Mouse (Mus musculus): ENCODE data around the gene Gm20388.
"Not testable (repeated sequence)": the region's sequence is repeated elsewhere in the genome, so short reads cannot be mapped to it uniquely, and the experiment has no call there.

Gene Gm20388

GRCm38 (mm10) chr8:123193771-123194170 is 3283.1 kb downstream of the Gm20388 start:
- DNase-seq: no peak

GRCm38 (mm10) chr8:123197016-123197415 is 3286.4 kb downstream of the Gm20388 start:
- not testable (repeated sequence) for DNase-seq

DNA sequence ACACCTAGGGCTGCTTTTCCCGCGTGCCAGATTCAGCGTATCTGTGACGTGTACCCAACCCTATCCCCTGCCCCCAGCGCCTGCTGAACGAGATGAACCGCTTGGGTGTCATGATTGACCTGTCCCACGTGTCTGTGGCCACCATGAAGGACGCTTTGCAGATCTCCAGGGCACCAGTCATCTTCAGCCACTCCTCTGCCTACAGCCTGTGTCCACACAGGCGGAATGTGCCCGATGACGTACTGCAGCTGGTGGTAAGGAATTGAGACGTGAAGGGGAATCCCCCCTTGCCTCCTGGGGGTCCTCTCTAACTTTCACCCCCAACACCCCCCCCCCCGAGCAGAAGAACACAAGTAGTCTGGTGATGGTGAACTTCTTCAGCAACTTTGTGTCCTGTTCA is 3289.2 kb downstream of the Gm20388 start:
- DNase-seq: no peak

DNA sequence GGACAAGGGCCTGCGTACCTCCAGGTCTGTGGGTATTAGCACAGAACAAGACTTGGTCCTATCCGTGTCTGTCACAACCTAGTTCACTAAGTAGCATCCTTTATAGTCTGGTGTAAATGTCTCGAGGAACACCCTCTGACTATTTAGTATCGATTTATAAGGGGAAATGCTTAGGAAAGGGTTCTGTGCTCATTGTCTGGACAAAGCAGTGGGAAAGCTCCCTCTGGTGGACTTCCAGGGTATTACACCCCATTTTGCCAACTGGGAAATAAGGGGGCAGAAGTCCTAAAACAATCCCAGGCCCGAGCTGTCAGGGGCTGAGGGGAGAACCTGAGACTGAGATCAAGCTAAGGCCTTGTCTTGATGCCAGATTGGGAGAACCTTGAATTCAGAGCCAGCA is 3291.6 kb downstream of the Gm20388 start:
- peak; percentile 75 for DNase-seq

- no peak for DNase-seq
Measured at GRCm38 (mm10) chr8:123203571-123203970, 3292.9 kb downstream of the Gm20388 start.

- no peak for DNase-seq
Measured at GRCm38 (mm10) chr8:123211876-123212275, 3301.2 kb downstream of the Gm20388 start.

- DNase-seq: peak; percentile 89
Measured at GRCm38 (mm10) chr8:123212321-123213117, 3301.9 kb downstream of the Gm20388 start, which contains the start of the genes Chmp1a and Spata33. Gene Chmp1a, minus strand, starts transcription at chr8:123212763. Gene Spata33, plus strand, starts transcription at chr8:123212832.

GRCm38 (mm10) chr8:123213118-123213772 is 3302.6 kb downstream of the Gm20388 start:
- DNase-seq: peak; percentile 32

DNA sequence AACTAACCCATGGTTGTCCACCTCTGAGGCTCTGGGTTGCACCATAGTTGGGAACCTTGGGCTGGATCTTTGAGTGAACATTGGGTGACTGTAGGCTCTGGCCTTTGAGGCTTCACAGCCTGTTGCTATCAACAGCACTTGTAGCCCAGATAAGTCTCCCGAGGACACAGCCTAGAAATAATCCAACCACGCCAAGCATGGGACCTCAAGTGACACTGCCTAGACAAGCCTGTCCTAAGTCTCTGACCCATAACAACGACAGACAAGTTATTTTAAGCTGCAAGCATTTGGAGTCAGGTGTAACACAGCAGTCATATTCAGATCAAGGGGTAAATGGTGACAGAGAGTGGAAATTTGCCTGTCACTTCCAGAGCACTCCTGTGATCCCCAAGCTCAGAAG is 3304.8 kb downstream of the Gm20388 start:
- DNase-seq: peak; percentile 2

- no peak for DNase-seq
Measured at GRCm38 (mm10) chr8:123220917-123221316, 3310.3 kb downstream of the Gm20388 start.

DNA sequence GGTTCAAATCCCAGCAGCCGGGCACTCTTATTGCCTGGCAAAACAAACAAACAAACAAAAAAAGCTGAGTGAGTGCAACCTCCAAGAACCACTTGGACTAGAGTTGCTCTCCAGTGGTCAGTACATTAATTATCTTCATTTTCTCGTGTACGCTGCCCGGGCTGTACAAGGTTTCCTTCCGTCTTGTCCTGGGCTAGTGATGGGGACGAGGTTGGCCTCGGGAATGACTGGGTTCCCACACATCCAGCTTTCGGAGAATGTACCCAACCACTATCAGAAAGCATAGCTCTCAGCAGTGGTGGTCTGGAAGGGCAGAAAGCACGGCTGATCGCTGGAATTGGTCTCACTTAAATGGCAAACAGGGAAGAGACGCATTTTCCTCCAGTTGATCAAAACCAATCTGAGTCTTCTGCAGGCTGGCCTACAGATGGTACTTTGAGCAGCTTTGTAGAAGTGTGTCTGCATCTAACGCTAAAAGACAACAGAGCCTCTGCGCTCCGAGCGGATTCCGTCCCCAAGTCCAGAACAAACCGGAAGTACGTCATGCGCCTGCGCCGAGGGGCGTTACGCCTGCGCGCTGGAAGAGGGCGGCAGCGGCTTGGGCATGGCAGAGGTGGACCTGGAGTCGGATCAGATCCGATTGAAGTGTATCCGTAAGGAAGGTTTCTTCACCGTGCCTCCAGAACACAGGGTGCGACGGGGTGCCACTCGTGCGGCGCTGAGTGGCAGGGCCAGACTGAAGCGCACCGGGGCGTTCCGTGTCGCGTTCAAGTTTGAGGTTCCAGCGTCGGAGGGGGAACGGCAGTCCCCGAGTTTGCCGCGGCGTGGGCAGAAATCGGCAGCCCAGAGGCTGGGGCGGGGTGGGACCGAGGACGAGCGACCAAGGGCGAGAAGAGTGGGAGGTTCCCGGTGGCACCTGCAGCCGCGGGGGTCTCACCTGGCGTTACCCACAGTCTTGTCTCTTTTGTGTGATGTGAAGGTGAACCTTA is 3313.9 kb downstream of the Gm20388 start, which contains the start of gene Cdk10:
Gene Cdk10 (plus strand): TSS at position 565 of the 989 bp plus-strand sequence.
- peak; percentile 91 for DNase-seq

DNA sequence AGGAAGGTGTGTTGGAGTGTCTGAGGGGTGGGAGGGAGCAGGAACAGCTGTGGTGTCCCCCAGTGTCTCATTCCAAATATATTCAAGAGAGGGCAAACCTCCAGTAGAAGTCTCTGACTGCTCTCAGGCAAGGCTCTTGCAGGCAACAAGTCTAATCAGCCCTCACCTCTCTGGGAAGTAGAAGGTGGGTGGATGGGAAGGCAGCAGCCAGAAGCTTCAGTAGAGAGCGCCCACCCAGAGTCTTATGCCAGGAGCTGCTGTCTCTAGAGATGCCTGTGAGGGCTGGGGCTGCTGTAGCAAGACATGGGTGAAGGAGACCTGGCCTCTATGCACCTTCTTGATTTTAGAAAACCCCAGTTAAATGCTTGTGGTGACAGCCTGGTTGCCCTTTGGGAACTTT is 3317.8 kb downstream of the Gm20388 start:
- DNase-seq: no peak

DNA sequence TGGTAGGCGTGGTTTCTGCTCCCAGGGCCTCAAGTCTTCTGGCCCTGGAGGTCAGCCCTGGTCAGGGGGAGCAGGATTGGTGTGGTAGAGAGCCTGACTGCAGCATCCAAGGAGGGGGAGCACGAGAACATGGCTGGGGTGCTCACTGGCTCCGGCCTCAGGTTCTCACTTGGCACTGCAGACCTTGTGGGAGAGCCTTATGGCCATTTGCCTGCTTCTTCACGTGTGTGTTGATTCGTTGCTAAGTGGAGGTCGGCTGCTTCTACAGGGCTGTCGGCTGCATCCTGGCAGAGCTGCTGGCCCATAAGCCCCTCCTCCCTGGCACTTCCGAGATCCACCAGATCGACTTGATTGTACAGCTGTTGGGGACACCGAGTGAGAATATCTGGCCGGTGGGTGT is 3319.7 kb downstream of the Gm20388 start:
- DNase-seq: not testable (repeated sequence)

DNA sequence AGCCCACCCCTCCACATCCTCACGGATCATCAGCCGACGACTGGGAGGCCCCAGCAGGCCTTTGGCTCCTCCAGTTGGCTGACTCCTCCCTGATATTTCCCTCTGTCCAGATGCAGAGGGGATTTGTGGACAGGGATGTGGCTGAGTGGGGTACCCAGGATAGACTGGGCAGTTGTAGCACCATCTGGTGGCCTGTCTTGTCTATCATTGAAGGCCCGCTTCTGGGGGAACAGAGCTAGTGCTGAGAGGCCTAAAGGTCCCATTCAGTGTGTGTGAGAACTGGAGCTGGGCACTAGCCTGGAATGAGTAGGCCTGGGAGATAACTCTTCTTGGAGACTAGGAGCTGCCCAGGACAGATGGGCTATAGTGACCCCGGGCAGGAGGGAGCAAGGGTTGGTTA is 3321.1 kb downstream of the Gm20388 start:
- no peak for DNase-seq

DNA sequence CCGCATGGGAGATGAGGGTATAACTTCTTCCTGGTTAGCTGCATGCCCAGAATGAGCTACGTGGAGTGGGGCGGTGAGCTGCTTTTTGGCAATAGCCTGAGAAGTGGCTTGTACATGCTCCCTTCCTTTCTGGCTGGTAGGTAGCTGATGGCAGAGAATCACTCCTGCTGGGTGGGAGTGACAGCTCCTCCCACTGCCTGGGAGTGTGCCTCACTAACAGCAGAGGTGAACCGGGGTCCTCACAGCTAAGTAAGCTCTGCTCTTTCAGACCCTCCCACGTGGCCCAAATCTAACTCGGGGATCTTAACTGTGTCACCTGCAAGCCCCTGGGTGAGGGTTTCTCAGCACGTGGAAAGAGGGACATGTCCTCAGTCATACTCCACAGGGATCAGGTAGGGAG is 3321.9 kb downstream of the Gm20388 start:
- no peak for DNase-seq

GRCm38 (mm10) chr8:123233300-123233699 is 3322.7 kb downstream of the Gm20388 start:
- DNase-seq: no peak

DNA sequence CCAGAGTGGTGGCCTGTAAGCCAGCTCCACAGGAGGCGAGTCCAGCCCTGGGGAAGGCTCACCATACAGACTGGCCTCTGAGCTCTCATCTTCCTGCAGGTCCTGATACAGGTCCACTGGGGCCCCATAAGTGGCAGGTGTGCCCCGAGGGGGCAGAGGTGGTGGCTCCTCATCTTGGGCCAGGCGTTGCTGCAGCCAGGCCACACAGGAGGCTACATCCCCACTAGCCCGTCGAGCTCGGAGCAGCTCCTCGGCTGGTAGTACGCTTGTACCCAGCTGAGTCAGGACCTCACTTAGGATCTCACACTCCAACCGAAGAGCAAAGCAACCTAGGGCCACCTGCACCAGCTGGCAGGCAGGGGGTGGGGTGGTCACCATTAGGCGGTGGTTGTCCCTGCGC is 3323.1 kb downstream of the Gm20388 start:
- no peak for DNase-seq

- peak; percentile 70 for DNase-seq
Measured at GRCm38 (mm10) chr8:123234918-123235519, 3324.4 kb downstream of the Gm20388 start.

DNA sequence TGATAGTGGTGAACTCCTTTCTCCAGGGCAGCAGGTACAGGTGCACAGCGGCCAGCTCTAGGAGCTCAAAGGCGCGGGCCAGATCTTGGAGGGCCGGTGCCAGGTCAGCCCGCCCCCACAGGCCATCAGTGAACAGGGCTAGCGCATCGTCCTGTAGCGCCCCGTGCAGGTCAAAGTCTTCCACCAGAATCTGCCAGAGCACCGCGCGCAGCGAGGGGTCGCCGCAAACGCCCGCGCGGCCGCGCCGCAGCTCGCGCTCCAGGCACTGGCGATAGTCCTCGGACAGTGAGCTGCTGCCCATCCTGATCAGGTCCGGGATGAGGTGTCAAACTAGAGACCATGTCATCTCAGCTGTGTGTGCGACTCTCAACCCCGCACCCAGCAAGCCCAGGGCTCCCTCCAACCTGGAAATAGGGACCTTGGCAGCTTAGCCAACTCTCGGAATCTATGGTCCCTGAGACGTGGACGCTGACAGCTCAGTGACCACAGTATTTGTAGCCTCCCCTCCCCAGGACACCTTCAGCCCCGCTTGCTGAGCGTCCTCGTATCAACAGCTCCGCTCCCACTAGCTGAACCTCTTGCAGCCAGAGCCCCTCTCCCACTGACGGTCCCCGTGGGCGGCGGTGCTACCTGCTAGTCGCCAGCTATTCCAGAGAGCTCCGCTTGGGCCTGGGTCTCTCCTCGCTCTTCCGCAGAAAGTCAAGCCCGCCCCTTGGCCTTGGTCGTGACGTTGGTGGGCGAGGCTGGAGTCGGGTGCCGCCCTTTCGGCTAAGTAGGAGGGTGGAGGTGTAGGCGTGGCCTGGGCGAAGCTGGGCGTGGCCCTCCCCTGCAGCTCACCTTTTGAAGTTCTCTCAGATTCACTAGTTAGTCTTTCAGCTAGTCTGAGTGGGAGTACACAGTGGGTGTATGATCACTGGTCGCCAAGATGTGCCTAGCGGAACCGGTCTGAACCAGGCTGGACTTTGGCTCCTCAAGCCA is 3325.2 kb downstream of the Gm20388 start, which contains the start of gene Spata2l:
Gene Spata2l (minus strand): TSS at position 714 of the 978 bp plus-strand sequence.
- peak; percentile 85 for DNase-seq

GRCm38 (mm10) chr8:123239398-123239797 is 3328.8 kb downstream of the Gm20388 start:
- no peak for DNase-seq
